Comparison of ENCODE assay signal across 18 mouse cellular contexts in genomic region chr19:10693926-10694682, GRCm38 (mm10). TPM values are rescaled to one million over a fixed set of nuclear protein-coding genes. Genes with fewer than 3 reads are reported as not detected.
DNase-seq lines count a peak whose midpoint lies in the region; ATAC-seq and TF ChIP-seq lines count a peak whose summit lies in the region.
"Had no signal": no experiment of that assay in that cellular context is flagged by ENCODE, and none has a peak within 500 bp of the region (broad histone marks: within the 10 kb centered on the region; RNA-seq: fewer than 3 reads in every experiment).

No protein-coding gene starts in this region.

- 78% methylated on average over 10 of the region's 10 CpGs for WGBS in kidney, postnatal 0 days
- WGBS in forebrain, embryonic 11.5 days, result 86% methylated on average over 10 of the region's 10 CpGs

- peak; percentile 77 for TF ChIP-seq EP300 in CH12.LX (IDR thresholded peaks at IDR 0.05; ENCODE audit: low read length)

- no peak overlapping the region for H3K4me2 ChIP-seq in kidney, postnatal 0 days (ENCODE audit: low read length)
- H3K4me2 ChIP-seq in CH12.LX (ENCODE audit: insufficient read depth, low read depth, poor library complexity, severe bottlenecking), result peak overlapping the region; percentile 71
- no peak overlapping the region for H3K4me2 ChIP-seq in forebrain, embryonic 11.5 days (ENCODE audit: low read depth, low read length, severe bottlenecking)
- H3K4me2 ChIP-seq: intestine, embryonic 15.5 days; midbrain, embryonic 15.5 days had no signal

- H3K9ac ChIP-seq in kidney, postnatal 0 days (ENCODE audit: low read depth, low read length), result no peak overlapping the region
- H3K9ac ChIP-seq in CH12.LX (ENCODE audit: insufficient read depth, low read depth), result peak overlapping the region; percentile 77
- H3K9ac ChIP-seq in forebrain, embryonic 11.5 days (ENCODE audit: low read length), result no peak overlapping the region
- H3K9ac ChIP-seq: intestine, embryonic 15.5 days; liver, embryonic 14.5 days; midbrain, embryonic 15.5 days had no signal

- H3K27me3 ChIP-seq in kidney, postnatal 0 days (ENCODE audit: insufficient read depth, low read length), result no peaks in the 10 kb centered on the region
- H3K27me3 ChIP-seq in CH12.LX (replicated peaks), result no peaks in the 10 kb centered on the region
- H3K27me3 ChIP-seq in forebrain, embryonic 11.5 days (ENCODE audit: control insufficient read depth, insufficient read depth, low read length), result no peaks in the 10 kb centered on the region
- H3K27me3 ChIP-seq: intestine, embryonic 15.5 days; midbrain, embryonic 15.5 days had no signal

- DNase-seq in kidney, postnatal 0 days (ENCODE audit: low spot score), result no peak
- no peak for DNase-seq in kidney, postnatal 14 days
- peak; percentile 62 for DNase-seq in CH12.LX (ENCODE audit: extremely low read depth)
- DNase-seq in T-cell, adult 2 months (ENCODE audit: low spot score), result no peak
- DNase-seq in forebrain, embryonic 11.5 days (ENCODE audit: low spot score), result no peak
- DNase-seq in cerebellum, adult 9-11 months, result no peak
- DNase-seq: cerebellum, adult 9-10 months; heart, postnatal 14 days; right cerebral cortex, postnatal 25 days had no signal

- in situ Hi-C loops in CH12.LX (cut with MboI; ENCODE audit: low pct_ligation_motif_present, low pct_unique_long_range_greater_than_20kb, low sequenced_read_pairs), result no loop called here

- no peak for ATAC-seq in kidney, postnatal 0 days (replicated peaks; ENCODE audit: low FRiP score, low read depth)
- ATAC-seq in megakaryocyte, adult 5-6 weeks (ENCODE audit: poor library complexity, severe bottlenecking), result peak; percentile 72
- no peak for ATAC-seq in forebrain, embryonic 11.5 days (replicated peaks; ENCODE audit: low FRiP score)
- ATAC-seq: forebrain, embryonic 14.5 days; intestine, embryonic 15.5 days; midbrain, embryonic 15.5 days had no signal

- H3K4me1 ChIP-seq in kidney, postnatal 0 days (replicated peaks; ENCODE audit: insufficient read depth, low read length), result peaks cover 55% of the 10 kb centered on the region
- H3K4me1 ChIP-seq in CH12.LX (ENCODE audit: control insufficient read depth in 1 of 2, insufficient read depth in 2 of 2), result peaks cover 27 to 92% of the 10 kb centered on the region in 2 experiments
- peaks cover 22% of the 10 kb centered on the region for H3K4me1 ChIP-seq in embryonic fibroblast, embryonic 13.5 days (ENCODE audit: control insufficient read depth, insufficient read depth, low read length)
- H3K4me1 ChIP-seq in forebrain, embryonic 11.5 days (replicated peaks; ENCODE audit: control insufficient read depth, insufficient read depth, low read length), result peaks cover 15% of the 10 kb centered on the region

- dilution Hi-C loops in CH12.LX (cut with MboI; ENCODE audit: extremely low pct_ligation_motif_present, extremely low pct_unique_long_range_greater_than_20kb, low sequenced_read_pairs), result no loop called here

- H3K4me3 ChIP-seq in kidney, postnatal 0 days (replicated peaks; ENCODE audit: low read depth, low read length), result no peak overlapping the region
- peak overlapping the region in 1 of 3 experiments; percentile 37 for H3K4me3 ChIP-seq in CH12.LX (replicated peaks in 1 of 3; ENCODE audit: low read depth in 2 of 3, low read length in 2 of 3, poor library complexity in 1 of 3)
- no peak overlapping the region for H3K4me3 ChIP-seq in embryonic fibroblast, embryonic 13.5 days (ENCODE audit: insufficient read depth, low read length)
- no peak overlapping the region for H3K4me3 ChIP-seq in forebrain, embryonic 11.5 days (ENCODE audit: low read depth, low read length)
- H3K4me3 ChIP-seq: intestine, embryonic 15.5 days; midbrain, embryonic 15.5 days had no signal

- no peaks in the 10 kb centered on the region for H3K36me3 ChIP-seq in kidney, postnatal 0 days (ENCODE audit: insufficient read depth, low read length)
- peaks cover 0 to 17% of the 10 kb centered on the region in 2 experiments for H3K36me3 ChIP-seq in CH12.LX (replicated peaks in 1 of 2; ENCODE audit: control insufficient read depth in 1 of 2, insufficient read depth in 1 of 2, low read length in 1 of 2)
- no peaks in the 10 kb centered on the region for H3K36me3 ChIP-seq in forebrain, embryonic 11.5 days (ENCODE audit: control insufficient read depth, insufficient read depth, low read length)
- H3K36me3 ChIP-seq: intestine, embryonic 15.5 days; midbrain, embryonic 15.5 days had no signal

- TF ChIP-seq RAD21 in CH12.LX (IDR thresholded peaks at IDR 0.05; ENCODE audit: low read depth, low read length), result no peak

- H3K9me3 ChIP-seq in kidney, postnatal 0 days (replicated peaks; ENCODE audit: low read length), result no peaks in the 10 kb centered on the region
- H3K9me3 ChIP-seq in CH12.LX (replicated peaks; ENCODE audit: low read length), result no peaks in the 10 kb centered on the region
- no peaks in the 10 kb centered on the region for H3K9me3 ChIP-seq in forebrain, embryonic 11.5 days (ENCODE audit: control insufficient read depth, low read length)
- H3K9me3 ChIP-seq: intestine, embryonic 15.5 days; midbrain, embryonic 15.5 days had no signal

- TF ChIP-seq CTCF in kidney, postnatal 0 days (IDR thresholded peaks at IDR 0.05; ENCODE audit: low read depth), result no peak
- TF ChIP-seq CTCF in CH12.LX (conservative IDR thresholded peaks at IDR 0.05 in 1 of 2, IDR thresholded peaks at IDR 0.05 in 1 of 2; ENCODE audit: low read depth in 2 of 2, low read length in 2 of 2), result no peak
- TF ChIP-seq CTCF in embryonic fibroblast, embryonic 13.5 days (IDR thresholded peaks at IDR 0.05; ENCODE audit: borderline replicate concordance, insufficient read depth, low read length), result no peak

- H3K27ac ChIP-seq in kidney, postnatal 0 days, result 0 out of 2 replicates have a peak overlapping the region, but pooled peaks have one; percentile 4
- H3K27ac ChIP-seq in CH12.LX (ENCODE audit: insufficient read depth, low read depth), result peak overlapping the region; percentile 70
- H3K27ac ChIP-seq in embryonic fibroblast, embryonic 13.5 days (ENCODE audit: insufficient read depth, low read length), result peak overlapping the region; percentile 3; the same call in 1 of the 2 replicates
- no peak overlapping the region for H3K27ac ChIP-seq in forebrain, embryonic 11.5 days (ENCODE audit: low read depth, low read length)
- H3K27ac ChIP-seq: intestine, embryonic 15.5 days; liver, embryonic 14.5 days; midbrain, embryonic 15.5 days had no signal

- peaks cover 73% of the 10 kb centered on the region for H3K79me2 ChIP-seq in CH12.LX (replicated peaks; ENCODE audit: control insufficient read depth, extremely low read depth, insufficient read depth, poor library complexity, severe bottlenecking)

- TF ChIP-seq POLR2A in CH12.LX (IDR thresholded peaks at IDR 0.05; ENCODE audit: low read depth, low read length), result no peak
- no peak for TF ChIP-seq POLR2A in embryonic fibroblast, embryonic 13.5 days (IDR thresholded peaks at IDR 0.05; ENCODE audit: low read depth, low read length)

TF ChIP-seq in CH12.LX, 34 proteins besides CTCF, POLR2A, EP300 and RAD21 (continues in another document):
- no peak for TF ChIP-seq SMC3 (IDR thresholded peaks at IDR 0.05; ENCODE audit: low read depth, low read length)
- no peak for TF ChIP-seq ZKSCAN1 (IDR thresholded peaks at IDR 0.05; ENCODE audit: borderline replicate concordance, low read depth, low read length)
- TF ChIP-seq MAX (IDR thresholded peaks at IDR 0.05; ENCODE audit: low read length), result 0 out of 2 replicates have a peak, but pooled peaks have one; percentile 8
- 0 out of 2 replicates have a peak, but pooled peaks have one; percentile 15 for TF ChIP-seq MEF2A (IDR thresholded peaks at IDR 0.05; ENCODE audit: borderline replicate concordance, low read depth, low read length)
- TF ChIP-seq BHLHE40 (IDR thresholded peaks at IDR 0.05; ENCODE audit: low read depth, low read length), result 0 out of 2 replicates have a peak, but pooled peaks have one; percentile 5
- no peak for TF ChIP-seq NELFE (IDR thresholded peaks at IDR 0.05; ENCODE audit: low read depth, low read length)
- TF ChIP-seq SIN3A (IDR thresholded peaks at IDR 0.05; ENCODE audit: low read length), result peak; percentile 72
- peak; percentile 79 for TF ChIP-seq MAFK (IDR thresholded peaks at IDR 0.05; ENCODE audit: insufficient replicate concordance, low read length)
- TF ChIP-seq E2F4 (IDR thresholded peaks at IDR 0.05; ENCODE audit: insufficient replicate concordance, low read depth, low read length), result no peak
- no peak for TF ChIP-seq POLR2AphosphoS2 (IDR thresholded peaks at IDR 0.05; ENCODE audit: low read depth, low read length)
- no peak for TF ChIP-seq GABPA (IDR thresholded peaks at IDR 0.05; ENCODE audit: insufficient replicate concordance, low read depth, low read length)

RNA-seq across cellular contexts. Expression of gene Vps37c, which starts 5.6 kb away (rescaled TPM):
- polyA plus RNA-seq in kidney, postnatal 0 days (2015; fragmentation: Nextera tagmentation; extraction: Ambion mirVana), result 32.1 and 35.5 TPM in 2 replicates
- total RNA-seq in CH12.LX (2012; rRNA removed) (9.5 and 10.8 TPM in 2 replicates), CH12.LX (2014; rRNA removed) (4.9 and 6.2 TPM in 2 replicates)
- polyA plus RNA-seq in CH12.LX (2012; ENCODE audit: insufficient read length, low read depth), result 13.0 and 13.4 TPM in 2 replicates
- polyA plus RNA-seq in embryonic fibroblast, embryonic 13.5 days (2011; ENCODE audit: insufficient read length, low read depth, missing spikeins), result 14.8 and 18.0 TPM in 2 replicates
- 21.9 and 22.5 TPM in 2 replicates for total RNA-seq in megakaryocyte, adult 5-6 weeks (2015)
- total RNA-seq in megakaryocyte, adult 5-6 weeks (2017), result 15.2 and 17.8 TPM in 2 replicates
- 32.1 and 33.4 TPM in 2 replicates for polyA plus RNA-seq in forebrain, embryonic 11.5 days (2014; fragmentation: Nextera tagmentation; extraction: Ambion mirVana)

RNA-seq across cellular contexts. Expression of gene Pga5, which starts 16.2 kb away (rescaled TPM):
- polyA plus RNA-seq in kidney, postnatal 0 days (2015; fragmentation: Nextera tagmentation; extraction: Ambion mirVana), result 0.43 and 0.70 TPM in 2 replicates
- total RNA-seq in CH12.LX (2012; rRNA removed), result 0.08 TPM in 1 of 2 replicates, not detected in the other
- not detected in 2 replicates for total RNA-seq in CH12.LX (2014; rRNA removed)
- not detected in 2 replicates for polyA plus RNA-seq in CH12.LX (2012; ENCODE audit: insufficient read length, low read depth)
- not detected in 2 replicates for polyA plus RNA-seq in embryonic fibroblast, embryonic 13.5 days (2011; ENCODE audit: insufficient read length, low read depth, missing spikeins)
- not detected in 2 replicates for total RNA-seq in megakaryocyte, adult 5-6 weeks (2015)
- 0.20 TPM in 1 of 2 replicates, not detected in the other for total RNA-seq in megakaryocyte, adult 5-6 weeks (2017)
- not detected in 2 replicates for polyA plus RNA-seq in forebrain, embryonic 11.5 days (2014; fragmentation: Nextera tagmentation; extraction: Ambion mirVana)
- total RNA-seq: gastrocnemius, postnatal 4 days; heart, postnatal 14 days; left cerebral cortex, adult 8-10 months had no signal
- polyA plus RNA-seq: embryonic facial prominence, embryonic 11.5 days; forebrain, embryonic 14.5 days; midbrain, embryonic 15.5 days had no signal

RNA-seq across cellular contexts. Expression of gene Cd5, which starts 44.7 kb away (rescaled TPM):
- polyA plus RNA-seq in kidney, postnatal 0 days (2015; fragmentation: Nextera tagmentation; extraction: Ambion mirVana), result 0.11 and 0.23 TPM in 2 replicates
- 8.7 and 9.9 TPM in 2 replicates for total RNA-seq in CH12.LX (2012; rRNA removed)
- 17.7 and 20.7 TPM in 2 replicates for total RNA-seq in CH12.LX (2014; rRNA removed)
- 46.8 and 51.4 TPM in 2 replicates for polyA plus RNA-seq in CH12.LX (2012; ENCODE audit: insufficient read length, low read depth)
- polyA plus RNA-seq in embryonic fibroblast, embryonic 13.5 days (2011; ENCODE audit: insufficient read length, low read depth, missing spikeins), result not detected in 2 replicates
- total RNA-seq in megakaryocyte, adult 5-6 weeks (2015), result 0.78 and 1.5 TPM in 2 replicates
- 0.57 and 0.59 TPM in 2 replicates for total RNA-seq in megakaryocyte, adult 5-6 weeks (2017)
- 0.05 TPM in 1 of 2 replicates, not detected in the other for polyA plus RNA-seq in forebrain, embryonic 11.5 days (2014; fragmentation: Nextera tagmentation; extraction: Ambion mirVana)

Comparison
In these comparisons a context has a peak if more than half of its experiments do, and no peak if none do; other contexts are left out.
1. RNA of gene Cd5, which starts 44.7 kb away (polyA plus RNA-seq): 46.8 to 51.4 TPM in CH12.LX; not detected in embryonic fibroblast, embryonic 13.5 days, 0.11 to 0.23 TPM in kidney, postnatal 0 days and 0.05 TPM in forebrain, embryonic 11.5 days; every median in the first group is over 10 times any median in the second.